In the genomic region with DNA sequence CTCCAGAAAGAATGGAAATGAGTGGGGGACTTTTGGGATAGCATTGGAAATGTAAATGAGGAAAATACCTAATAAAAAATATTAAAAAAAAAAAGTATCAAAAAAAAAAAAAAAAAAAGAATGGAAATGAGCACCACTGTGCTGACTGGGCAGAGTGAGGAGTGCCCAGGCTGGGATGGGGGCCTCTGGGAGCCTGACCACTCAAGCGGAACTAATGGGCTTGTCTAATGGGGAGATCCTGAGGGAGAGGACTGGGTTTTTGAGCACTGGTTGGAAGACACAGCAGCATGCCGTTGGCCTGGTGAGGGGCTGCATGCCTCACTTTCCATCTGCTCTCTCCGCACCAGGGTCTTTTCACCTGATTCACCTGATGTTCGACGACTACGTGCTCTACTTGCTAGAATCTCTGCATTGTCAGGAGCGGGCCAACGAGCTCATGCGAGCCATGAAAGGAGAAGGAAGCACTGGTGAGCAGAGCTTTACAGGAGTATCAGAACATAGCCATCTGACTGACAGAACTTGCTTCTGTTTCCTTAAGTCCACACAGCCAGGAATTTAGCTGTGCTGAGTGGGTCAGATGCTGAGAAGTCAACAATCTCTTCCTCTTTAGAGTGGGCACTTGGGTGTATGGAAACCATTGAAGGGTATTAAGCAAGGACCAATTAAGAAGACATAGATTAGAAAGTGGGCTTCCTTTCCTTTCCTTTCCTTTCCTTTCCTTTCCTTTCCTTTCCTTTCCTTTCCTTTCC, we compare ENCODE assay signal across 18 mouse cellular contexts. TPM values are rescaled to one million over a fixed set of nuclear protein-coding genes. Genes with fewer than 3 reads are reported as not detected.
DNase-seq lines count a peak whose midpoint lies in the region; ATAC-seq lines count a peak whose summit lies in the region.
"Had no signal": no experiment of that assay in that cellular context is flagged by ENCODE, and none has a peak within 500 bp of the region (broad histone marks: within the 10 kb centered on the region; RNA-seq: fewer than 3 reads in every experiment).

No protein-coding gene starts in this region.

- H3K9ac ChIP-seq in hindbrain, embryonic 11.5 days (ENCODE audit: low read depth, low read length) = no peak overlapping the region
- H3K9ac ChIP-seq in hindbrain, embryonic 14.5 days = no peak overlapping the region
- H3K9ac ChIP-seq in midbrain, embryonic 12.5 days (replicated peaks) = no peak overlapping the region
- no peak overlapping the region for H3K9ac ChIP-seq in midbrain, embryonic 16.5 days (ENCODE audit: low read depth, low read length)
- H3K9ac ChIP-seq in midbrain, embryonic 13.5 days (replicated peaks) = no peak overlapping the region
- H3K9ac ChIP-seq: limb, embryonic 15.5 days; liver, embryonic 14.5 days; lung, embryonic 15.5 days had no signal

- no peak overlapping the region for H3K27ac ChIP-seq in hindbrain, embryonic 11.5 days (ENCODE audit: low read depth, low read length)
- no peak overlapping the region for H3K27ac ChIP-seq in hindbrain, embryonic 14.5 days
- H3K27ac ChIP-seq in midbrain, embryonic 12.5 days (replicated peaks) = 0 out of 2 replicates have a peak overlapping the region, but pooled peaks have one; percentile 22
- H3K27ac ChIP-seq in midbrain, embryonic 16.5 days (ENCODE audit: low read length) = no peak overlapping the region
- no peak overlapping the region for H3K27ac ChIP-seq in midbrain, embryonic 13.5 days
- H3K27ac ChIP-seq: gastrocnemius, adult 2 months; limb, embryonic 15.5 days; liver, embryonic 14.5 days; lung, embryonic 15.5 days had no signal

- H3K4me2 ChIP-seq in hindbrain, embryonic 11.5 days (replicated peaks; ENCODE audit: low read depth, low read length) = no peak overlapping the region
- no peak overlapping the region for H3K4me2 ChIP-seq in hindbrain, embryonic 14.5 days (replicated peaks)
- no peak overlapping the region for H3K4me2 ChIP-seq in midbrain, embryonic 12.5 days (replicated peaks)
- H3K4me2 ChIP-seq in midbrain, embryonic 16.5 days (ENCODE audit: low read length) = no peak overlapping the region
- no peak overlapping the region for H3K4me2 ChIP-seq in midbrain, embryonic 13.5 days (replicated peaks)
- H3K4me2 ChIP-seq: limb, embryonic 15.5 days; lung, embryonic 15.5 days had no signal

- H3K27me3 ChIP-seq in hindbrain, embryonic 11.5 days (ENCODE audit: control insufficient read depth, insufficient read depth, low read length) = no peaks in the 10 kb centered on the region
- H3K27me3 ChIP-seq in hindbrain, embryonic 14.5 days (ENCODE audit: control insufficient read depth, insufficient read depth, low read length) = no peaks in the 10 kb centered on the region
- no peaks in the 10 kb centered on the region for H3K27me3 ChIP-seq in midbrain, embryonic 12.5 days
- H3K27me3 ChIP-seq in midbrain, embryonic 16.5 days (ENCODE audit: control insufficient read depth, insufficient read depth, low read depth, low read length) = no peaks in the 10 kb centered on the region
- no peaks in the 10 kb centered on the region for H3K27me3 ChIP-seq in midbrain, embryonic 13.5 days
- H3K27me3 ChIP-seq: limb, embryonic 15.5 days; lung, embryonic 15.5 days had no signal

- DNase-seq in hindbrain, embryonic 11.5 days (ENCODE audit: low spot score) = peak; percentile 52
- DNase-seq in hindbrain, embryonic 14.5 days (ENCODE audit: low spot score) = no peak
- DNase-seq in kidney, postnatal 10 days = peak; percentile 39
- no peak for DNase-seq in kidney, adult 9 months
- DNase-seq in adrenal gland, postnatal 10 days = no peak
- DNase-seq: adrenal gland, postnatal 36 days; cerebellum, adult 11 months; gastrocnemius, adult 2 months; heart, postnatal 36 days; layer of hippocampus, adult 9-11 months had no signal

- H3K36me3 ChIP-seq in hindbrain, embryonic 11.5 days (ENCODE audit: control insufficient read depth, insufficient read depth, low read length) = no peaks in the 10 kb centered on the region
- H3K36me3 ChIP-seq in hindbrain, embryonic 14.5 days (replicated peaks; ENCODE audit: control insufficient read depth, insufficient read depth) = no peaks in the 10 kb centered on the region
- peaks cover 25% of the 10 kb centered on the region for H3K36me3 ChIP-seq in midbrain, embryonic 12.5 days
- no peaks in the 10 kb centered on the region for H3K36me3 ChIP-seq in midbrain, embryonic 16.5 days (ENCODE audit: control insufficient read depth, insufficient read depth, low read length)
- H3K36me3 ChIP-seq in midbrain, embryonic 13.5 days = no peaks in the 10 kb centered on the region
- H3K36me3 ChIP-seq: limb, embryonic 15.5 days; lung, embryonic 15.5 days had no signal

- no peaks in the 10 kb centered on the region for H3K9me3 ChIP-seq in hindbrain, embryonic 11.5 days (ENCODE audit: control insufficient read depth, low read length)
- H3K9me3 ChIP-seq in hindbrain, embryonic 14.5 days (ENCODE audit: control insufficient read depth, low read length) = no peaks in the 10 kb centered on the region
- no peaks in the 10 kb centered on the region for H3K9me3 ChIP-seq in midbrain, embryonic 12.5 days
- H3K9me3 ChIP-seq in midbrain, embryonic 16.5 days (replicated peaks; ENCODE audit: control insufficient read depth, low read length, poor library complexity, severe bottlenecking) = no peaks in the 10 kb centered on the region
- H3K9me3 ChIP-seq in midbrain, embryonic 13.5 days = no peaks in the 10 kb centered on the region
- H3K9me3 ChIP-seq: limb, embryonic 15.5 days; lung, embryonic 15.5 days had no signal

- ATAC-seq in hindbrain, embryonic 11.5 days (ENCODE audit: low FRiP score) = peak; percentile 68; the same call in 1 of the 2 replicates
- no peak for ATAC-seq in hindbrain, embryonic 14.5 days (ENCODE audit: low FRiP score)
- ATAC-seq in midbrain, embryonic 12.5 days (ENCODE audit: low FRiP score, low read depth) = peak; percentile 84
- no peak for ATAC-seq in midbrain, embryonic 16.5 days
- peak; percentile 71 for ATAC-seq in midbrain, embryonic 13.5 days
- ATAC-seq: forebrain, embryonic 14.5 days; inflammation-experienced regulatory T-cells, adult 6 months had no signal

- H3K4me1 ChIP-seq in hindbrain, embryonic 11.5 days (replicated peaks; ENCODE audit: control insufficient read depth, insufficient read depth, low read length) = no peaks in the 10 kb centered on the region
- no peaks in the 10 kb centered on the region for H3K4me1 ChIP-seq in hindbrain, embryonic 14.5 days (replicated peaks; ENCODE audit: control insufficient read depth, insufficient read depth, low read length)
- H3K4me1 ChIP-seq in midbrain, embryonic 12.5 days = no peaks in the 10 kb centered on the region; the same call in 1 of the 2 replicates
- no peaks in the 10 kb centered on the region for H3K4me1 ChIP-seq in midbrain, embryonic 16.5 days (ENCODE audit: control insufficient read depth, insufficient read depth, low read length)
- peaks cover 5% of the 10 kb centered on the region; the same call in 1 of the 2 replicates for H3K4me1 ChIP-seq in midbrain, embryonic 13.5 days (replicated peaks)
- H3K4me1 ChIP-seq: limb, embryonic 15.5 days; lung, embryonic 15.5 days had no signal

- WGBS in hindbrain, embryonic 11.5 days = 64% methylated on average over 9 of the region's 9 CpGs
- 56% methylated on average over 9 of the region's 9 CpGs for WGBS in hindbrain, embryonic 14.5 days
- 66% methylated on average over 9 of the region's 9 CpGs for WGBS in midbrain, embryonic 12.5 days
- WGBS in midbrain, embryonic 16.5 days = 51% methylated on average over 9 of the region's 9 CpGs
- 52% methylated on average over 9 of the region's 9 CpGs for WGBS in midbrain, embryonic 13.5 days

- H3K4me3 ChIP-seq in hindbrain, embryonic 11.5 days (ENCODE audit: low read depth, low read length) = no peak overlapping the region
- no peak overlapping the region for H3K4me3 ChIP-seq in hindbrain, embryonic 14.5 days (replicated peaks; ENCODE audit: low read length)
- H3K4me3 ChIP-seq in midbrain, embryonic 12.5 days = no peak overlapping the region
- no peak overlapping the region for H3K4me3 ChIP-seq in midbrain, embryonic 16.5 days (ENCODE audit: low read depth, low read length)
- no peak overlapping the region for H3K4me3 ChIP-seq in midbrain, embryonic 13.5 days (replicated peaks)
- H3K4me3 ChIP-seq: gastrocnemius, adult 2 months; limb, embryonic 15.5 days; lung, embryonic 15.5 days had no signal

RNA-seq across cellular contexts. Expression of a gene that starts 37.4 kb away (rescaled TPM):
- 31.2 and 33.7 TPM in 2 replicates for polyA plus RNA-seq in hindbrain, embryonic 11.5 days (2014; fragmentation: Nextera tagmentation; extraction: Ambion mirVana)
- 45.6 and 49.4 TPM in 2 replicates for polyA plus RNA-seq in hindbrain, embryonic 14.5 days (2014; fragmentation: Nextera tagmentation; extraction: Ambion mirVana)
- 37.2 and 37.6 TPM in 2 replicates for polyA plus RNA-seq in midbrain, embryonic 12.5 days (2016; fragmentation: Nextera tagmentation; extraction: Ambion mirVana)
- polyA plus RNA-seq in midbrain, embryonic 16.5 days (2015; fragmentation: Nextera tagmentation; extraction: Ambion mirVana) = 49.3 and 51.0 TPM in 2 replicates
- polyA plus RNA-seq in midbrain, embryonic 13.5 days (2015; fragmentation: Nextera tagmentation; extraction: Ambion mirVana) = 44.9 and 49.9 TPM in 2 replicates
- 10 to 100 TPM; 26.6 to 31.8 TPM for total RNA-seq in adrenal gland, postnatal 10 days (2021)

Comparison
In these comparisons a context has a peak if more than half of its experiments do, and no peak if none do; other contexts are left out.
1. ATAC-seq: peak in hindbrain, embryonic 11.5 days (single experiment), midbrain, embryonic 12.5 days (single experiment) and midbrain, embryonic 13.5 days (single experiment); none in hindbrain, embryonic 14.5 days (single experiment) and midbrain, embryonic 16.5 days (single experiment).
2. DNase-seq: peak in hindbrain, embryonic 11.5 days (single experiment) and kidney, postnatal 10 days (single experiment); none in hindbrain, embryonic 14.5 days (single experiment), kidney, adult 9 months (single experiment) and adrenal gland, postnatal 10 days (single experiment).